Mouse (Mus musculus) retina, postnatal 7 days (tissue): ENCODE measurements around the gene Fbxl18.

Experiments used
- DNase-seq: peaks from one replicate; pipeline ENCODE4 v3.0.0-alpha.2; 2012; ENCODE audit warnings: low read depth, low spot score

Gene Fbxl18

DNA sequence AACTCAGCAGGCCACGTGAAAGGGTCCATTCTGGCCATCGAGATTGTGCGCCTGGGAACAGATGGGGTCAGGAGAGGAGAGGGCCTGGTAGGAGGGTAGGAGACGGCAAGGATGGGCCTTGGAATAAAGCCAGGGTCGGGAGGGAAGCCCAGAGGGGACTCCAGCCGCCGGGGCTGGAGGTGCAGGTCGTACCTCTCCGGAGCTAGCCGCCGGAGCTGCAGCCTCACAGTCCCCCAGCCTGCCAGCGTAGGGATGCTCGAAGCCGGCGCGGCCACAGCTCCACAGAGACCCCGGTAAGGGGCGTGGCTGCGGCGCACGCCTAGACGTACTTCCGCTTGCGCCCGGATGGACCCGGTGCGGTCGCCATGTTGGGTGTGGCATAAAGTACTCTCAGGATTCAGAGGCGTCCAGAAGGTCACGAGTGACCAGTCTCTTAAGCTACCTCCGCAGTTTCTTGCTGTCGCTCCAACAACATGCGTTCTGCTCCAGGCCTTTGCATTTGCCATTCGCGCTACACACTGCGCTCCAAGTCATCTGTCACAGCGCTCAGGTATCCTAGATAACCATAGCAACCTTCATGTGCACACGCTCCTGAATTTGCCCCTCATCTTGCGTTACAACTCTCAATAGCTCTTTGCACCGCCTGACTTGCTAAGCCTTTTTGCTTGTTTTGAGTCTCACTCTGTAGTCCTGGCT lies at the start of gene Fbxl18:
Gene Fbxl18, minus strand, starts transcription at position 504 of the 696 bp plus-strand sequence.
- DNase-seq, result peak; percentile 87

GRCm38 (mm10) chr5:142940393-142940792 lies 45.2 kb upstream of the Fbxl18 start:
- DNase-seq, result no peak

GRCm38 (mm10) chr5:142937956-142938727 lies 42.9 kb upstream of the Fbxl18 start:
- DNase-seq, result no peak

- DNase-seq, result peak; percentile 51
Observed at GRCm38 (mm10) chr5:142936336-142936719, 41.1 kb upstream of the Fbxl18 start.

DNA sequence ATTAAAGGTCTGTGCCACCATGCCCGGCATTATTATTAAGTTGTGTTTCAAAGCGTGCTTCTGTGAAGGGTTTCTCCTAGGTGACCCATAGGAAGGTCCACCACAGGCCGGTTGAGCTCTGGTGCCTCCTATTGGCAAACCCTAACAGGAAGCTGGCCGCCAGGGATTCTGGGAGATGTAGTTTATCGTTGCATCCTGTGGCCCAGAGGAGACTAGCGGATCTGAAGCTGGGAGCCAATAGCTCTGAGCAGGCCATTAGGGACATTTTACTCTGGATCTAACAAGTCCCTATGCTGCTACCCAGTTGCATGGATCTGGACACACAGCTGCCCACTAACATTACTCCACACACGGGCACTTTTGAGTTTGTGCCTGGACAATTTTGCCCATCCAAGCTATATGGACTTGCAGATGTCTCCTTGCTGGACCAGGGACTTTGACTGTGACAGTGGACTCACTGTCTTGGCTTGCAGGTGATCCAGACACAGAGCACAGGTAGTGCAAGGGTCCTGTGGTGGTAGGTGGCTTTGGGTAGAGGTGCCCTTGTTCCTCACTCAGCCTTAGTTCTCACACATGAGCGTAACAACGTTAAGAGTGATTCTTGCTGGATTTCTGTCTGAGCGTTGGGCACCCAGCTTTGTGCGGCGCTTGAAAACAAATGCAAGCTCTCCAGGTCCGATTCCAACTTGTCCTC lies 40.6 kb upstream of the Fbxl18 start:
- DNase-seq, result peak; percentile 45

DNA sequence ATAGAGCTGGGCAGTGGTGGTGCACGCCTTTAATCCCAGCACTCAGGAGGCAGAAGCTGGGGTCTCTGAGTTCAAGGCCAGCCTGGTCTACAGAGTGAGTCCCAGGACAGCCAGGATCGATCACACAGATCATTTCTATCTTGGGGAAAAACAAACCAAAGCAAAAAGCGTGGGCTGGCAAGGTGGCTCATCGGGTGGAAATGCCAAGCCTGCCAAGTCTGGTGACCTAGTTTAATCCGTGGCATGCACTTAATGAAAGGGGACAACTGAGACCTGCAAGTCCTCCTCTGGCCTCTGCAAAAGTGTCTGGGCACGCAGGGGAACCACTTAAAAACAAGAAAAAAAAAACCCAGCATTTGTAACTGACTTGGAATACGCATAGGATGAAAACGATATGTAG lies 37.5 kb upstream of the Fbxl18 start:
- no peak for DNase-seq

DNA sequence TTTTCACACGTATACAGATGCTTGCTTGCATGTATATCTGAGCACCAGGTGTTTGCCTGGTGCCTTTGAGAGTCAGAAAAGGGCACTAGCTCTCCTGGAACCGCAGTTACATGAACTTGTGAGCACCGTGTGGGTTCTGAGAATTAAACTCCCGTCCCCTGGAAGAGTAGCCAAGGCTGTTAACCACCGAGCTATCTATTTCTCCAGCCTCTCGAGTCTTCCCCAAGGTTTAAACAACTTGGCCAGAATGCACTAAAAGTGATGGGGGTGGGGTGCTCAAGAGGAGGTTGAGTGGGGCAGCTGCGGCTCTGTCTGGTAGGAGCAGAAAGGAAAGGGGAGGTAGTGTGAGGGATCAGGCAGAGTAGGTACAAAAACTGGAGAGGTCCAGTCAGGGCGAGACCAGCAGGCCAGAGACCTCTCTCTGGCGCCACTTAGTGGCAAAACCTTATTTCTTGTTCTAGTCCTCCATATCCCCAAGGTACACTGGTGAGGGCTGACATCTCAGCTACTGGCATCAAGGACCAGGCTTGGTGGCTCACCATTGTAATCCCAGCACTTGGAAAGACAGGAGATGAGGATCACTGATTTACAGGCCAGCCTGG lies 37.0 kb upstream of the Fbxl18 start:
- DNase-seq, result no peak

DNA sequence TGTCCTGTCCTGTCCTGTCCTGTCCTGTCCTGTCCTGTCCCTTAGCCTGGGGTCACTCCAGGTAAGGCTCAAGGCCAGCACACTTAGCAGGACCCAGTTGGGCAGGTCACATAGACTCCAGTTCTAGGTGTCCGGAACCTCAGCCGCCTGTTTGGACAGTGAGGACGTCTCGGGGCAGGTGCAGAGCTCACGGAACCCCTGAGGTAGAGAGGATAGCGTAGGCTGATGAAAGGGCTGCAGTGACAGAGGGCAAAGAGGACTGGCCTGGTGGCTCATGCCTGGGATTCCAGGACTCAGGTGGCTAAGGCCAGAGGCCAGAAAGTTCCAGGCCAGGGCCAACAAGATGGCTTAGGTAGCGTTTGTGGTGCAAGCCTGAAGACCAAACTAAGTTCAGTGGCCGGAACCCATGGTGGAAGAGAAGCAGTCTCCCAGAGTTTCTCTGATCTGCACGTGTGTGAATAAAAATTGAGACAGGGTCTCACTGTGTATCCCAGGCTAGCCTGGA lies 36.1 kb upstream of the Fbxl18 start:
- DNase-seq, result no peak

GRCm38 (mm10) chr5:142929400-142929752 lies 34.2 kb upstream of the Fbxl18 start:
- DNase-seq, result no peak

DNA sequence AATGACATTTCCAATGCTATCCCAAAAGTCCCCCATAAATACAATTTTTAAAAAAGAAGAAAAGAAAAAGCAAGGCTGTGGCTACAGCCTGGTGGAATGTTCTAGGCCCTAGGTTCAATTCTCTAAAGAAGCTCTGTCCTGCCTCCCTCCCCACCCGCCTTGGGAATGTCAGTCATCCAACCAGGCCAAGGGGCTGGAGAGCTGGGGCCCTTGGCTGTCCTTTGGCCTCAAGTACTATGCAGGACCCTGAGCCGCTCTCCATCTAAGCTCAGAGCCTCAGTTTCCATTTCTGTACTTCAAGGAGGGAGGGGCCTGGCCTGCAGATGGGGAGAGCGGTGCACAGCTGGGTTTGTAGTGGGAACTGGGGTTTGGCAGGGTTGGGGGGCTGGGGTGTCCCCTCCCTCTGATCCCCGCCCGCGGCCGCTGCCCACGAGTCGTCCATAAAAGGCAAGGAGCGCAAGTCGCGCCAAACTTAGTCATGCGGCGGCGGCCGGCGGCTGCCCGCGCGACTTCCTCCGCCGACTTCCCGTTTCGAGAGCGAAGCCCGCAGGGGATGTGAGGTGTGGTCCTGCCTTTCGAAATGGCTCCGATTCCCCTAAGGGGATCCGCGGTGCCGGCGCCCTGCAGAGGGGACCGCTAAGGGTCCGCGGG lies 33.7 kb upstream of the Fbxl18 start:
- no peak for DNase-seq

- no peak for DNase-seq
Observed at GRCm38 (mm10) chr5:142927341-142927930, 32.2 kb upstream of the Fbxl18 start.

DNA sequence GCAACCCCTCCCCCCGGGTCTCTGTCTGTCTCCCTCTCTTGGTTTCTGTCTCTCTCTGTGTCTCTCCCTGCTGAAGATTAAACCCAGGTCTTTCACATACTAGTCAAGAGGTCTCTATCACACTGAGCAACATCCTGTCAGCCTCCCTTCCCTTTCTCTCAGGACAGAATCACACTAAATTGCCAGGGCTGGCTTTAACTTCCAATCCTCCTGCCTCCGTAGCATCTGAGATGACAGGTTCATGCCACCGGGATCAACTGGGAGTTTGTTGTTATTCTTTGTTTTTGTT lies 31.7 kb upstream of the Fbxl18 start:
- no peak for DNase-seq

DNA sequence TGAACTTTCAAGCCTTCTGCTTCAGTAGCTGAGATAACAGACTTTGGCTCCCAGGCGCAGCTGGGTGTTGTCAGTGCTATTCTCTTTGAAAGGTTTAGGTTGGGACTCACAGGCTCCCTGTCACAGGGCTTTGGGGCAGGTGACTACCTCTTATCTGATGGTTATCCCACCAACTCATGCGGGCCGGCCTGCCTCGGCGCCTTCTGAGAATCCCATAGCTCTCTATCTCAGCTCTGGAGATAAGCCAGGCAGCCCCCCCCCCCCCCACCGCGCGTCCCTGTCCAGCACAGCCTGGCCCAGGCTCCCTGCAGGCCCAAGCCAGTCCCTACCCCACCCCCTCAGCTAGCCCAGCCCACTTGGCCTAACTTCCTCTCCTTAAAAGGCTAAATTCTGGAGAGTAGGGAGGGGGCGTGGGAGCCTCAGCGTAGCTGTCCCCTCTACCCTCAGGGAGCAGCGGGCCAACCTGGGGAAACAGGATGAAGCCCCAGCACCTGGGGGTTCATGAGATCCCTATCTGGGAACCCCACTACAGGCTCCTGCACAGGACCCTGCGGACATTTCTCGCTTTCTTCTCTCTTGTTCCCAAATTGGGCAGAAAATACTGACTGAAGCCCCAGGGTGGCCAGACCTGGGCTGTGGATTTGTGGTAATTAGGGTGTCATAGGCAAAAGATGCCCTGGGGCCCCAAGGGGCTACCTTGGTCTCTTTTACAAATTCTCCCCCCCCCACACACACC lies 31.2 kb upstream of the Fbxl18 start:
- DNase-seq, result no peak

- DNase-seq, result no peak
Observed at GRCm38 (mm10) chr5:142924336-142924959, 29.2 kb upstream of the Fbxl18 start.

DNA sequence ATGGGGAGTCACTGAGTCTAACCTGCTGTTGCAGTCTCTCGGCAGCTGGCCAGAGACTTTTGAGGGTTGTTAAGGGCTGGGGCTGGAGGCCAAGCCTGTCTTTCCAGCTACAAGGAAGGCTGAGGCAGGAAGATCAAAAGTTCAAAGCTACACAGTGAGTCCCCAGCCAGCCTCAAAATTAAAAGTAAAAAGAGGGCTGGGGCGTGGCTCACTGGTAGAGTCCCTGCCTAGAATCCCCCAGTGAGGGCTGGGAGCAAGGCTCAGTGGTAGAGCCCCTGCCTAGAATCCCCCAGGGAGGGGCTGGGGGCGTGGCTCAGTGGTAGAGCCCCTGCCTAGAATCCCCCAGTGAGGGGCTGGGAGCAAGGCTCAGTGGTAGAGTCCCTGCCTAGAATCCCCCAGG lies 28.6 kb upstream of the Fbxl18 start:
- DNase-seq, result no peak

DNA sequence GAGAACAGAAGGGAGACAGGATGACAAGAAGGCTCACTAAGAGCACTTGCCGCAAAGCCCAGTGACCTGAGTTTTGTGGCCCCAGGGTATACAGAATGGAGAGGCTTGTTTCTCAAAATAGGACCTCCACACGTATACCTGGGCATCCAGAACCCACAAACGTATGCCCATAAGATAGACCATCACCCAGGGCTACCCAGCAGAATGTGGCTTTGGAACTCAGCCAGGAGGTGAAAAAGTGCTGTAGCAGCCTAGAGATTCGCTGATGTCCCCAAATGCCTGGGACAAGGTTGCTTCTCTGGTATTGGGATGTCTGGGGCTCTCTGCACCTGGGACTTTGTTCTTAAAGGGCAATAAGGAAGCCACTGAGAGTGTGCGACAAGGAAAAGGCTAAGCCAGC lies 27.0 kb upstream of the Fbxl18 start:
- DNase-seq, result no peak

DNA sequence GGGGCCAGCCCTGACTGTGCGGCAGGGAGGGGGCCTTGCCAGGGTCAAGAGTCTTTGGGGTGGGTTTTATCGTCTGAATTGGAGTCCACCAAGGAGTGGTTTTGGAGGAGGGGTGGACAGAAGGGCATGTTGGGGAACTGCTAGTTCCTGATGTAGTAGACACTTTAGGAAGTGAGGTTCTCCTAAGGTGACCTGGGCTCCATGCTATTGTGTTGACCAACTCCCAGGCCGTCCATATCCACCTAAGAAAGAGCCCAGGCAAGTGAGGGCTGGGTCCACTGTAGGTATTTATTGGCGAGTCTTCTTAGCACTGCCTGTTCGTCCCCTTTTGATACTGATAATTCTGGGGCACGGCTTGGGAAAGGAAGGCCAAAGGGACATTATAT lies 25.8 kb upstream of the Fbxl18 start:
- no peak for DNase-seq

DNA sequence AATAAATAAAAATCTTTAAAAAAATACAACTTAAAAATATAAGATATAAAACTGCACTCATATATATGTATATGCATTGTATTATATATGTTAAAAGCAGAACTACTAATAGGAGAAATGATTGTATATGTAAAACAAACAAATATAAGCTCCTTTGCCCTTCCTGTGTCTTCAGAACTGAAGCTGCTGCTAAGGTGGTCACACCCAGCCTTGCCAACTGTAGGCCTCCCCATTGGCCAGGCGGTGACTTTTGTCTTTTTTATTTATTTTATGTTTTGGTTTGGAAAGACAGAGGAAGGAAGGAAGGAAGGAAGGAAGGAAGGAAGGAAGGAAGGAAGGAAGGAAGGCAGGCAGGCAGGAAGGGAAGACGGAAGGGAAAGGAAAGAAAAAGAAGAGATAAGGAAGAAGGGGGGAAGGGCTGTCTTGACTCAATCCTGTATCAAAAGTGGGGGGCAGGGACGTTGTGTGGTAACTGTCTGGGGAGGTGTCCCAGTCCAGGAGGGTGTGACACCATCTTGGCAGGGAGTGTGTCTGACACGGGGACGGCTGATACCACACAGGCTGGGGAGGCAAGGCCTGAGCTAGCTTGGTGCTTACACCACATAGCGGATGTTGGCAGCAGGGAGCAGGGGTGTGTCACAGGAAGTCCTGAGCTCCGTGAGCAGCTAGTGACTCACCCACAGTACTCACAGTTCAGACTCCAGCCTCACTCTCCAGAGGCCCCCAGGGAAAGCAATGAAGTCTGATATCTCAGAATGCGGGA lies 25.3 kb upstream of the Fbxl18 start:
- DNase-seq, result no peak

- DNase-seq, result no peak
Observed at GRCm38 (mm10) chr5:142917402-142917801, 22.2 kb upstream of the Fbxl18 start.

DNA sequence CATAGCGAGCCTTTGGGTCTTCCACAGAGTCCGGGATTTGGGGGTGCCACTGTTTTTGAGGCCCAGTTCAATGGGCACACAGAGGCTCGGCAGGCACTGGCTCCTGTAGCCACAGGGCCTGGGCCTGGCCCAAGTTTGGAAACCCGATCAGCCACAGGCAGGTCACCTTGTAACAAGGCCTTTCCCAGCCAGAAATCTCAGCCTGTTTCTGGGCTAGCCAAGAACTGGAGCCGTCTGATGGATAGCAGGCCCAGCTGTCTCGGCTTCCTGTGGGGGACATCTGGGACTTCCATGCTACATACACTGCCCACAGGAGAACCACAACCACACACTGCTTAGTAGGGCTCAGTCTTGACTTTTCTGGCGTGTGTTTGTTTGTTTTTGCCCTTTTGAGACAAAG lies 21.4 kb upstream of the Fbxl18 start:
- DNase-seq, result no peak
